Mouse (Mus musculus): Measurements from ENCODE around the gene Ambra1. TPM values are rescaled to one million over a fixed set of nuclear protein-coding genes. Genes with fewer than 3 reads are reported as not detected.
A peak's percentile ranks its signal among the peaks of the same experiment; 100 is the strongest.

Gene Ambra1
- polyA plus RNA-seq, 1 experiment from 2014 or later = 16.1 TPM

DNA sequence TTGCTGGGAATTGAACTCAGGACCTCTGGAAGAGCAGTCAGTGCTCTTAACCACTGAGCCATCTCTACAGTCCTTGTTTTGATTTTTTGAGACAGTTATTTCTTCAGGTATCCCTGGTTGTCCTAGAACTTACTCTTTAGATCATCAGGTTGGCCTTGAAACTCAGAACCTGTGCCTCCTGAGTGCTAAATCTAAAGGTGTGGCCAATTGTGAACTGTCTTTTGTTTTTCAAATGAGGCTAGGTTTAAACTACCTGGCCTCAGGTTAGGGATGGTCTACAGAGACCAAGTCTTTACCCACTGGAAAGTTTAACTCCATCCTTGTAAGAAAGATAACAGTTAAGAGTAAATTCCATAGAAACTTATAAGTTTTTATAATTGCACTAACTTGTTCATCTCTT, 23.5 kb upstream of the Ambra1 start:
- ATAC-seq (ENCODE audit: low read depth) = no peak

DNA sequence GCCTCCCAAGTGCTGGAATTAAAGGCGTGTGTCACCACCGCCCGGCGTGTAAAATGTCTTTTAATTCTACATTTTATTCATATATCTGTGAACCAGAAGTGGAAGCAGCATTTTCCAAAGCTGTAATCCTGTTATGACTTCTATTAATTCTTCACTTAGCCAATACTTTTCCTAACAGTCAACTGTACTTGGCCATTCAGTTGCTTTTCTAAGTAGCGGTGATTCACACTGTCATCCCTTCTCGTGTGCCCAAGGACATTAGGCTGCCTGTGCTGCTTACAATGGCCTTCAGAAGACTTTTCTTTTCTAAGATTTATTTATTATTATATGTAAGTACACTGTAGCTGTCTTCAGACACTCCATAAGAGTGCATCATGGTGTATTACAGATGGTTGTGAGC, 21.6 kb upstream of the Ambra1 start:
- Histone ChIP-seq H3K9me3 (ENCODE audit: control insufficient read depth, low read length) (no peaks in the 10 kb centered on the region), H3K27me3 (ENCODE audit: control insufficient read depth, insufficient read depth, low read depth, low read length) (no peaks in the 10 kb centered on the region), H3K4me3 (ENCODE audit: low read length) (no peak overlapping the region), H3K4me1 (replicated peaks; ENCODE audit: control insufficient read depth, insufficient read depth, low read length) (peaks cover 6% of the 10 kb centered on the region), H3K27ac (ENCODE audit: low read length) (no peak overlapping the region), H3K36me3 (ENCODE audit: control insufficient read depth, insufficient read depth, low read length) (no peaks in the 10 kb centered on the region), H3K4me2 (ENCODE audit: low read depth, low read length) (no peak overlapping the region), H3K9ac (ENCODE audit: low read length) (no peak overlapping the region)
- no peak for ATAC-seq (ENCODE audit: low read depth)
- 91% methylated on average over 6 of the region's 6 CpGs for WGBS

More for the DNA sequence above, 23.5 kb upstream of the Ambra1 start:
- Histone ChIP-seq H3K4me2 (ENCODE audit: low read depth, low read length) (no peak overlapping the region), H3K36me3 (ENCODE audit: control insufficient read depth, insufficient read depth, low read length) (no peaks in the 10 kb centered on the region), H3K27ac (ENCODE audit: low read length) (no peak overlapping the region), H3K4me1 (replicated peaks; ENCODE audit: control insufficient read depth, insufficient read depth, low read length) (peaks cover 6% of the 10 kb centered on the region), H3K9ac (ENCODE audit: low read length) (no peak overlapping the region), H3K9me3 (ENCODE audit: control insufficient read depth, low read length) (no peaks in the 10 kb centered on the region), H3K27me3 (ENCODE audit: control insufficient read depth, insufficient read depth, low read depth, low read length) (no peaks in the 10 kb centered on the region), H3K4me3 (ENCODE audit: low read length) (no peak overlapping the region)

DNA sequence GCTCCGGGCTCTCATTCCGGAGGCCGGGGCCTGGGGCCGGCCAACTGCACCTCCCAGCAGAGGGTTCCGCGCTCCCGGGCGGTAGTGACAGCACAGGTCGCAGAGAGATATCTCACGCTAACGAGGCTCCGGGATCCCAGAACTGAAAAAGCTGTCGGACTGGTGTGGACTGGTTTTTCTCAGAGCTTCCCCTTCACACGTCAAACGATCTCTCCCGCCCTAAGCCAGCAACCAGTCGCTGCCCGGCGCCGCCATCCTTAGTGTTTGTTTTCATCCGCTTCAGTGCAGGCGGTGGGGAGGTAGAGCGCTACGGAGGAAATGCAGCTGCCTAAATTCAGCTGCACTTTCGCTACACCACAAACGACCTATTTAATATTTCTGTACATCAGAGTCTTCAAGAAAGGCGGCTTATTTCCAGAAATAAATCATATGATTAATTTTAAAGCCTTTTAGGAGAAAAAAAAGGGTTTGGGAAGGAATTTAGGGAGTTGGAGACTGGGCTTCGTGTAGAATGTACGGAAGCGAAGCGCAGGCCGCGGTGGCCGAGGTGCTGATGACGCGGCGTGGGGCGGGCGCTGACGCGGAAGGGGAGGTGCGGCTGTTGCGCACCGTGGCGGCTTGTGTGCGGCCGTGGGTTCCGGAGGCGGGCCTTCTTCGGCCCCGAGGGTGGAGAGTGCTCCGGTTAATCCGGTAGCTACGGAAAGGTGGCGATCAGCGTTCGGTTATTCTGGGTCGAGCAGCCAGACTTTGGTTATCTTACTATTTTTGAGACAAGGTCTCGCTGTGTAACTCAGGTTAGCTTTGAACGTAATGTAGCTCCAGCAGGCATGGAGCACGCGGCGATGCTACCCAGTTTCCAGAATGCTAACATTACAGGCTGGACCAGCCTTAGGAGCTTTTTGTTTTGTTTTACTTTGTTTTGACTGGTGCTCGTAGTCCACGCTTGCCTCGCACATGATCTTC, 19.4 kb upstream of the Ambra1 start, which contains the start of the genes Atg13 and Harbi1:
Atg13 (minus strand) TSS at position 305 of the 963 bp plus-strand sequence.
Harbi1 (plus strand) TSS at position 581 of the 963 bp plus-strand sequence.
- WGBS = under 1% methylated on average over 66 of the region's 66 CpGs
- Histone ChIP-seq H3K27me3 (ENCODE audit: control insufficient read depth, insufficient read depth, low read depth, low read length) (no peaks in the 10 kb centered on the region), H3K9ac (ENCODE audit: low read length) (peak within 1 kb of the TSS; percentile 85), H3K27ac (ENCODE audit: low read length) (peak within 1 kb of the TSS; percentile 79), H3K36me3 (ENCODE audit: control insufficient read depth, insufficient read depth, low read length) (no peaks in the 10 kb centered on the region), H3K9me3 (ENCODE audit: control insufficient read depth, low read length) (no peaks in the 10 kb centered on the region), H3K4me3 (ENCODE audit: low read length) (peak within 1 kb of the TSS; percentile 99), H3K4me1 (replicated peaks; ENCODE audit: control insufficient read depth, insufficient read depth, low read length) (peaks cover 6% of the 10 kb centered on the region), H3K4me2 (ENCODE audit: low read depth, low read length) (peak within 1 kb of the TSS; percentile 58)
- peak; percentile 100 for ATAC-seq (ENCODE audit: low read depth)

DNA sequence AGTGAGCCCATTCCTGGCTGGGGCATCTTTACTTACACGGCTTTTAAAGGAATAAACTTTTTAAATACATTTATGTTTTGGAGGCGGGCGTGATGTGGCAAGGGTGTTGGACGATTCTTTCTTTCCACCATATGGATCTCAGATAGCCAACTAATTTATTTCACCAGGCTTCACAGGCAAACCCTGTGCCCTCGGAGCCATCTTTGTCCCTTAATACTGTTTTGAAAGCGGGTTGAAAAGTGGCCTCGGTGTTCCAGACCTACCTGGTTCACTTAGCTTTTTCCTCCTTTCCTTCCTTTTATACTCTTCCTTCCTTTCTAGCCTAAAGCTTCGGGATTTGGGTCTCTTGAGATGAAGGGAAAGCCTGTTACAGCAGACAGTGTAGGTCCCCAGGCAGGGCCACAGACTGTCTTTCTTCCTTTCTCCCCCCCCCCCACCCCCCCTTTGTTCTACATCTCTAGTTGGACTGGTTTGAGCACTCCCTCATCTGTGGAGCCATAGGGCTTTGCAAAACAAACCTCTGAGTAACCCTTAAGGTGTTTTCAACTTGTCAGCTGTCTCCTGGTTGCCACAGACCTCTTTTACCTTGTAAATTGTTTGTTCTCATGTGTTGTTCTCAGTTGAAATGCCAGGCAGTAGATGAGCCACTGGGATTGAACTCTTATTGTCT, 18.5 kb upstream of the Ambra1 start:
- Histone ChIP-seq H3K9me3 (ENCODE audit: control insufficient read depth, low read length) (no peaks in the 10 kb centered on the region), H3K27me3 (ENCODE audit: control insufficient read depth, insufficient read depth, low read depth, low read length) (no peaks in the 10 kb centered on the region), H3K4me1 (replicated peaks; ENCODE audit: control insufficient read depth, insufficient read depth, low read length) (peaks cover 6% of the 10 kb centered on the region), H3K27ac (ENCODE audit: low read length) (peak overlapping the region; percentile 79), H3K4me2 (ENCODE audit: low read depth, low read length) (peak overlapping the region; percentile 58), H3K36me3 (ENCODE audit: control insufficient read depth, insufficient read depth, low read length) (no peaks in the 10 kb centered on the region), H3K9ac (ENCODE audit: low read length) (peak overlapping the region; percentile 85), H3K4me3 (ENCODE audit: low read length) (peak overlapping the region; percentile 99)
- WGBS = 2% methylated on average over 8 of the region's 8 CpGs
- ATAC-seq (ENCODE audit: low read depth) = no peak

DNA sequence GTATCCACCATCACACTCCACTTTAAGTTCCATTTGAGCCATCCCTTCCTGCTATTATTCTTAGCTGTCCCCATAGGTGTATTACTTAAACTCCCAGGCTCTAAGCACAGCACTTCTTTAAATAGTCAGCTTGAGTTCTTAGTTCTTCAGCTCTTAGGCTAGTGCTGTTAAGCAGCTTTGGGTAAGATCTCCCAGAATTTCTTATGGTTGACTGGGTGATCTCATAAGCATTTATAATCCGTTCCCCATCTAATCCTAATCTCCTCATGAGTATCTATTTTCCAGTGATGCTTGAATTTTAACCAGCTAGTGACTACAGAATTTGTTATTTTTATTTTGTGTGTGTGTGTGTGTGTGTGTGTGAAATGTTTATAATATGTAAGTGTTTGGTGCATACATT, 15.0 kb upstream of the Ambra1 start:
- no peak overlapping the region for H3K9ac ChIP-seq (ENCODE audit: low read length)
- H3K4me2 ChIP-seq (ENCODE audit: low read depth, low read length) = no peak overlapping the region
- H3K9me3 ChIP-seq (ENCODE audit: control insufficient read depth, low read length) = no peaks in the 10 kb centered on the region
- no peaks in the 10 kb centered on the region for H3K4me1 ChIP-seq (replicated peaks; ENCODE audit: control insufficient read depth, insufficient read depth, low read length)
- ATAC-seq (ENCODE audit: low read depth) = no peak
- no peak overlapping the region for H3K4me3 ChIP-seq (ENCODE audit: low read length)
- H3K27me3 ChIP-seq (ENCODE audit: control insufficient read depth, insufficient read depth, low read depth, low read length) = no peaks in the 10 kb centered on the region
- H3K27ac ChIP-seq (ENCODE audit: low read length) = no peak overlapping the region
- H3K36me3 ChIP-seq (ENCODE audit: control insufficient read depth, insufficient read depth, low read length) = no peaks in the 10 kb centered on the region
- 86% methylated on average over 1 of the region's 1 CpGs for WGBS

DNA sequence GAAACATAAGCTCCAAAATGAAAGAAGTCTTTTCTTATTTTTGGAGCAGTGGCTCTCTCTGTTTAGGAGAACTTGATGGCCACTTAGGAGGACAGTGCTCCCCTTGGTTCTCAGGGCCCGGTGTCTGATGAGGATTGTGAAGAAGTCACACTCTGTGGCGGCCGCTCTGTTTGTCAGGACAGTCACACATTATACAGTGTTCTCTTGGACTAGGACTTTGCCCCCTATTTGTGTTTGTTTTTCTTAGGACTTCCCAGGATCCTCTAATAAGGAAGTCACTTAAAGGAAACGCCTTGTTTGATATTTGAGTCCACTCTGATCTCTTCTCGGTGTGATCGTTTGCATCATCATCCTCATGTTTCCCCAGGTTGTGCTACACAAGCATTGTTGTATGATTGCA, 11.7 kb upstream of the Ambra1 start:
- Histone ChIP-seq H3K4me2 (ENCODE audit: low read depth, low read length) (no peak overlapping the region), H3K4me1 (replicated peaks; ENCODE audit: control insufficient read depth, insufficient read depth, low read length) (no peaks in the 10 kb centered on the region), H3K4me3 (ENCODE audit: low read length) (no peak overlapping the region), H3K27ac (ENCODE audit: low read length) (no peak overlapping the region), H3K9ac (ENCODE audit: low read length) (no peak overlapping the region), H3K36me3 (ENCODE audit: control insufficient read depth, insufficient read depth, low read length) (peaks cover 2% of the 10 kb centered on the region; the same call in 1 of the 2 replicates), H3K9me3 (ENCODE audit: control insufficient read depth, low read length) (no peaks in the 10 kb centered on the region), H3K27me3 (ENCODE audit: control insufficient read depth, insufficient read depth, low read depth, low read length) (no peaks in the 10 kb centered on the region)
- no peak for ATAC-seq (ENCODE audit: low read depth)
- 78% methylated on average over 6 of the region's 6 CpGs for whole genome bisulfite sequencing

DNA sequence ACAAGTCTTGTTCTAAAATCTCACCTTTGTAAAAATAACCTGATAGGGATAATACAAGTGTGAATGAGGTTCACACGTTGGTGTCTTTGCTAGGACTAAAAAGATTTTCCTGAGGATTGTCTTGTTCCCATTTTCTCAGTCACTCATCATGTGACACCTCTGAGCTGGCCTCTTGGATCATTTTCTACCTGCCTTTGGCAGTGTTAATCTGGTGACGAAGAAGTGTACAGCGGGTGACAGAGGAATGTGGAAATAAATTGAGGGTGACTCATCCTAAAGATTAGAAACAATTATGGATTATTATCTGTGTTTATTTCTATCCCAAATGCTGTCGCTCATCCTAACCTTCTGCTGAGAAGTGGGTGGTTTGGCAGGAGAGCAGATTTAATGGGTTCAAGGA, 6.6 kb upstream of the Ambra1 start:
- peaks cover 2% of the 10 kb centered on the region; the same call in 1 of the 2 replicates for H3K36me3 ChIP-seq (ENCODE audit: control insufficient read depth, insufficient read depth, low read length)
- H3K27me3 ChIP-seq (ENCODE audit: control insufficient read depth, insufficient read depth, low read depth, low read length) = no peaks in the 10 kb centered on the region
- H3K27ac ChIP-seq (ENCODE audit: low read length) = no peak overlapping the region
- ATAC-seq (ENCODE audit: low read depth) = no peak
- H3K4me1 ChIP-seq (replicated peaks; ENCODE audit: control insufficient read depth, insufficient read depth, low read length) = no peaks in the 10 kb centered on the region
- H3K4me2 ChIP-seq (ENCODE audit: low read depth, low read length) = no peak overlapping the region
- H3K9ac ChIP-seq (ENCODE audit: low read length) = no peak overlapping the region
- H3K4me3 ChIP-seq (ENCODE audit: low read length) = no peak overlapping the region
- WGBS = 52% methylated on average over 4 of the region's 4 CpGs
- H3K9me3 ChIP-seq (ENCODE audit: control insufficient read depth, low read length) = no peaks in the 10 kb centered on the region

DNA sequence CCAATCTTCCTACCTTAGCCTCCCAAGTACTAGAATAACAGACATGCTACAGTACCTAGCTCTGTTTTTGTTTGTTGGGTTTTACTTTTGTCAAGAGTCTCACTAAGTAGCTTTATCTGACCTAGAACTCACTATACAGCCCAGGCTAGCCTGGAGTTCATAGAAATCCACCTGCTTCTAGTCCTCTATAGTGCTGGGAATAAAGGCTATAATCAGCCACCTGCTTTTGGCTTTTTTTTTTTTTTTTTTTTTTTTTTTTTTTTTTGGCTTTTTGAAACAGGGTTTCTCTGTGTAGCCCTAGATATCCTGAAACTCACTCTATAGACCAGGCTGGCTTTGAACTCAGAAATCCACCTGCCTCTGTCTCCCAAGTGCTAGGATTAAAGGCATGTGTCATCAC, 6.0 kb upstream of the Ambra1 start:
- H3K4me3 ChIP-seq (ENCODE audit: low read length) = no peak overlapping the region
- no peak overlapping the region for H3K27ac ChIP-seq (ENCODE audit: low read length)
- ATAC-seq (ENCODE audit: low read depth) = no peak
- no peaks in the 10 kb centered on the region for H3K4me1 ChIP-seq (replicated peaks; ENCODE audit: control insufficient read depth, insufficient read depth, low read length)
- H3K4me2 ChIP-seq (ENCODE audit: low read depth, low read length) = no peak overlapping the region
- no peak overlapping the region for H3K9ac ChIP-seq (ENCODE audit: low read length)
- H3K9me3 ChIP-seq (ENCODE audit: control insufficient read depth, low read length) = no peaks in the 10 kb centered on the region
- peaks cover 2% of the 10 kb centered on the region; the same call in 1 of the 2 replicates for H3K36me3 ChIP-seq (ENCODE audit: control insufficient read depth, insufficient read depth, low read length)
- H3K27me3 ChIP-seq (ENCODE audit: control insufficient read depth, insufficient read depth, low read depth, low read length) = no peaks in the 10 kb centered on the region

DNA sequence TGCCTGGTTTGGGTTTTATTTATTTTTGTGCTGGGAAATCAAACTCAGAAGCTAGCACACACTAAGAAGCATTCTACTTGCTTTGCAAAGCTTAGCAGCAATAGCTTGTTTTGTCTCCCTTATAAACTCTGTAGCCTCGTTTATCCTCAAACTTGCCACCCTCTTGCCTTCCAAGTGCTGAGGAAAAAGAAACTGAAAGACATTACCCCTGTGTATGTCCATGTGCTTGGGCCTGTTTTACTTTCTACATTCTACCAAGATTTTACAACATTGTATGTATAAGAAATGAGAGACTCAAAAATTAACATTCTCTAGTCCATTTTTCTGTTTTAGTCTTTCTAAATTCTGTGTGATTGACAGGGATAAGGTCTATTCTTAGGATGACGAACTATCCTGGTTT, 5.2 kb upstream of the Ambra1 start:
- no peak for ATAC-seq (ENCODE audit: low read depth)
- H3K4me3 ChIP-seq (ENCODE audit: low read length) = no peak overlapping the region
- no peaks in the 10 kb centered on the region for H3K4me1 ChIP-seq (replicated peaks; ENCODE audit: control insufficient read depth, insufficient read depth, low read length)

More for the DNA sequence above, 5.2 kb upstream of the Ambra1 start:
- no peaks in the 10 kb centered on the region for H3K27me3 ChIP-seq (ENCODE audit: control insufficient read depth, insufficient read depth, low read depth, low read length)
- no peak overlapping the region for H3K27ac ChIP-seq (ENCODE audit: low read length)
- H3K36me3 ChIP-seq (ENCODE audit: control insufficient read depth, insufficient read depth, low read length) = peaks cover 2% of the 10 kb centered on the region; the same call in 1 of the 2 replicates
- H3K4me2 ChIP-seq (ENCODE audit: low read depth, low read length) = no peak overlapping the region
- WGBS = 57% methylated on average over 2 of the region's 2 CpGs
- no peak overlapping the region for H3K9ac ChIP-seq (ENCODE audit: low read length)
- H3K9me3 ChIP-seq (ENCODE audit: control insufficient read depth, low read length) = no peaks in the 10 kb centered on the region
